Mouse (Mus musculus) intestine, postnatal 0 days (tissue): ENCODE measurements around the gene Defb45. TPM values are rescaled to one million over a fixed set of nuclear protein-coding genes. Genes with fewer than 3 reads are reported as not detected.

Experiments used
- ATAC-seq: fragments of 200-750 bp; cut with Nextera tagmentation; 2 replicates; pipeline ENCODE4 v1.8.0; 2017; ENCODE audit warnings: mild to moderate bottlenecking, moderate TSS enrichment, moderate library complexity
- H3K27ac ChIP-seq: fragments of 300-500 bp; sonication (generic); 2 replicates; pipeline ENCODE4 v1.5.1; 2014; ENCODE audit warnings: mild to moderate bottlenecking, low read depth, low read length, moderate library complexity
- H3K27me3 ChIP-seq: fragments of 300-500 bp; sonication (generic); replicated peaks from 2 replicates; pipeline ENCODE4 v1.6.1; 2014; ENCODE audit warnings: low read length, mixed read lengths; ENCODE audit not compliant: control insufficient read depth, insufficient read depth
- H3K36me3 ChIP-seq: fragments of 300-500 bp; sonication (generic); 2 replicates; pipeline ENCODE4 v1.6.1; 2014; ENCODE audit warnings: mild to moderate bottlenecking, moderate library complexity; ENCODE audit not compliant: control insufficient read depth, insufficient read depth
- H3K4me1 ChIP-seq: fragments of 300-500 bp; sonication (generic); replicated peaks from 2 replicates; pipeline ENCODE4 v1.6.1; 2014; ENCODE audit warnings: antibody characterized with exemption, low read length, mixed read lengths; ENCODE audit not compliant: control insufficient read depth, insufficient read depth
- H3K4me2 ChIP-seq: fragments of 300-500 bp; sonication (generic); replicated peaks from 2 replicates; pipeline ENCODE4 v1.6.1; 2014; ENCODE audit warnings: low read depth, mild to moderate bottlenecking, moderate library complexity
- H3K4me3 ChIP-seq: fragments of 300-500 bp; sonication (generic); 2 replicates; pipeline ENCODE4 v1.5.1; 2014; ENCODE audit warnings: low read depth, low read length
- H3K9ac ChIP-seq: fragments of 300-500 bp; sonication (generic); 2 replicates; pipeline ENCODE4 v1.6.1; 2014; ENCODE audit warnings: mild to moderate bottlenecking, low read depth, low read length
- H3K9me3 ChIP-seq: fragments of 300-500 bp; sonication (generic); 2 replicates; pipeline ENCODE4 v1.6.1; 2016; ENCODE audit warnings: mixed run types; ENCODE audit not compliant: control insufficient read depth
- CTCF ChIP-seq: sonication (generic); IDR thresholded peaks from 2 replicates; pipeline ENCODE4 v1.5.1; 2016; ENCODE audit warnings: low read depth, mild to moderate bottlenecking, control low read depth, antibody characterized with exemption, moderate library complexity
- WGBS: fragments of 180-500 bp; shearing (Covaris S2); extraction: QIAGEN DNeasy Blood & Tissue Kit; methylation state at CpG from one replicate; pipeline ENCODE4 v1.1.7; 2014; 5-methylcytosine and 5-hydroxymethylcytosine counted together
- polyA plus RNA-seq: library from polyadenylated mRNA; unstranded; fragments of >200 nt; fragmentation: Nextera tagmentation; extraction: Ambion mirVana; gene quantifications from 2 replicates; pipeline ENCODE4 v1.2.1, GENCODE M21; 2015

Gene Defb45
- polyA plus RNA-seq, 1 experiment from 2014 or later: not detected

DNA sequence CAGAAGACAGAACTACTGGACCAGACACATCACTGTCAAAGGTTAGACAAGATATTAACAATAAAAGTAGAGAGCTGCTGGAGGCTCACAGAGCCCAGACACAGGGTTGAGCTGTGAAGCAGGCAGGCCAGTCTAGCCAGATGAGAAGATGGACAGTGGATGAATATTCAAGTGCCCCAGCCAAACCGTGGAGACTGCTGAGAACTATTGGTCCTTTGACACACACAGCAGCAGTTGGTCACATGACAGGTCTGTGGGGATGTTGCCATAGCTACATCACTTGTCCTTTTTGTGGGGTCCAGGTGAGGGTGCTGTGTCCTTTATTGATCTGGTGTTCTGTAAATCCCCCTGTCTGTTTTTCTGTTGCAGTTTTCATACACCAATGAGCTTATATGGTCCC lies 26.1 kb upstream of the Defb45 start:
- no peak overlapping the region for H3K4me2 ChIP-seq
- no peak overlapping the region for H3K9ac ChIP-seq
- H3K27ac ChIP-seq: no peak overlapping the region
- H3K4me1 ChIP-seq: no peaks in the 10 kb centered on the region
- no peaks in the 10 kb centered on the region for H3K36me3 ChIP-seq
- TF ChIP-seq CTCF: no peak
- peaks cover 24% of the 10 kb centered on the region for H3K27me3 ChIP-seq
- no peak for ATAC-seq
- 19% methylated on average over 1 of the region's 1 CpGs for WGBS
- H3K9me3 ChIP-seq: no peaks in the 10 kb centered on the region
- H3K4me3 ChIP-seq: no peak overlapping the region

DNA sequence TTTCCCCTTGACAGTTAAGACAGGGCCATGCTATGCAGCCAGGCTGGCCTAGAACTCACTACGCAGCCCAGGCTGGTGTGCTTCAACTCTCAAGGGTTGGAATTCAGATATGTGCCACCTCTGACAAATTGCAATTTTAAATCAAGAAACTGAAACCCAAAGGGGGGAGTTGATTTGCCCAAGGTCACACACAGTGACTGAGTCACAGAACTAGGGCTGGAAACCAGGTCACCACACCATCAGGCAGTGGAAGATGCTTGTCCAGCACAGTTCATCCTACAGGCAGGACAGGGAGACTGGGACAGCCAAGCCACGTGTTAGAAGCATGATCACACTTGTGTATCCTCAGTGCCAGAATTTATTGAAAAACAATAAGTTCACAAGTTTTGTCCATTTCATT lies 25.4 kb upstream of the Defb45 start:
- 82% methylated on average over 2 of the region's 2 CpGs for WGBS

GRCm38 (mm10) chr2:152622953-152623352 lies 23.8 kb upstream of the Defb45 start, which contains the start of gene Defb25:
Defb25 (minus strand) TSS chr2:152623053.
- H3K9ac ChIP-seq: no peak within 1 kb of the TSS

More for the DNA sequence above, 25.4 kb upstream of the Defb45 start:
- H3K27ac ChIP-seq: no peak overlapping the region
- H3K4me2 ChIP-seq: no peak overlapping the region
- H3K9ac ChIP-seq: no peak overlapping the region
- no peak overlapping the region for H3K4me3 ChIP-seq
- TF ChIP-seq CTCF: no peak
- H3K4me1 ChIP-seq: no peaks in the 10 kb centered on the region
- no peak for ATAC-seq
- H3K9me3 ChIP-seq: no peaks in the 10 kb centered on the region
- no peaks in the 10 kb centered on the region for H3K36me3 ChIP-seq
- H3K27me3 ChIP-seq: peaks cover 24% of the 10 kb centered on the region

GRCm38 (mm10) chr2:152622151-152622550 lies 23.0 kb upstream of the Defb45 start:
- Histone ChIP-seq H3K4me2 (no peak overlapping the region), H3K4me1 (no peaks in the 10 kb centered on the region), H3K36me3 (no peaks in the 10 kb centered on the region), H3K27ac (no peak overlapping the region), H3K9me3 (no peaks in the 10 kb centered on the region), H3K27me3 (peaks cover 15% of the 10 kb centered on the region; the same call in 1 of the 2 replicates), H3K9ac (no peak overlapping the region), H3K4me3 (no peak overlapping the region)
- ATAC-seq: no peak
- WGBS: 84% methylated on average over 13 of the region's 13 CpGs
- TF ChIP-seq CTCF: no peak

More at GRCm38 (mm10) chr2:152622953-152623352, 23.8 kb upstream of the Defb45 start, which contains the start of gene Defb25:
- H3K4me2 ChIP-seq: no peak within 1 kb of the TSS
- no peak within 1 kb of the TSS for H3K4me3 ChIP-seq
- H3K27ac ChIP-seq: no peak within 1 kb of the TSS
- H3K27me3 ChIP-seq: peaks cover 22% of the 10 kb centered on the region
- H3K9me3 ChIP-seq: no peaks in the 10 kb centered on the region
- TF ChIP-seq CTCF: no peak
- no peak for ATAC-seq
- WGBS: 79% methylated on average over 7 of the region's 7 CpGs
- no peaks in the 10 kb centered on the region for H3K4me1 ChIP-seq
- H3K36me3 ChIP-seq: no peaks in the 10 kb centered on the region

DNA sequence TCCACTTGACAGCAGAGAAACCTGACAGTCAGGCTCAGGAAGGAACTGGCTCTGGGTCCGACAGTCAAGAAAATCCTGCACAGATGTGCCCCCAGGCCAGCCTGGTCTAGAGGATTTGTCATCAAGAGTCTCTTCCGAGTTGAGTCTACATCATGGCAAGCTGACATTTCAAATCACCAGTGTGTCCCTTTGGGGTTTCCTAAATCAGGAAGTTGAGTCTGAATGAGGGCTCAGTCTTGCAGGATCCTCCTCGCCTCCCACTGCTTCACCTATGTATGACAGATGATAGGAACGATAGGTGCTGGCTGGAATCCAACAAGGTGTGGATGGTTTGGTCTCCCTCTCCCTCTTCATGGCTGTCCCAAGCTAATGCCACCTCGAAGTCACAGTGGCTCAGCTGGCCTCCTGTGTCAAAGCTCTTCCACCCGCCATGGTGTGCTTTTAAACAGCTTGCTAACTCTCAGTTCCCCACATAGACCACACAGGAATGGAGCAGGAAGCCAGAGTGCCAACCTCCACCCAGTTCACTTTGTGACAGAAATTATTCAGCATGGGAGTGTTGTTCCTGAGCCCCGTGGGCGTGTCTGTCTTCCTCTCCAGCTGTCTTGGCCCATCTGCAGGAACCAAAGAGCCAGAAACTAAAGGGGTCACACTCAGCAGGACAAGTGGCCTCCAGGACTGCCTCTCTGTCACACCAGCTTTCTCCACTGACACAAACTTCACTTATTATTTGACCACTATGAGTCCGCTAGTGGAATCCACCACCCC lies 21.4 kb upstream of the Defb45 start:
- Histone ChIP-seq H3K36me3 (no peaks in the 10 kb centered on the region), H3K9ac (no peak overlapping the region), H3K4me3 (no peak overlapping the region), H3K4me1 (no peaks in the 10 kb centered on the region), H3K4me2 (no peak overlapping the region), H3K27me3 (0 out of 2 replicates have a peak, but pooled peaks cover under 1% of the 10 kb centered on the region), H3K9me3 (no peaks in the 10 kb centered on the region), H3K27ac (no peak overlapping the region)
- TF ChIP-seq CTCF: no peak
- 66% methylated on average over 9 of the region's 9 CpGs for WGBS
- ATAC-seq: no peak

GRCm38 (mm10) chr2:152617374-152617773 lies 18.2 kb upstream of the Defb45 start:
- Histone ChIP-seq H3K9me3 (no peaks in the 10 kb centered on the region), H3K9ac (no peak overlapping the region), H3K4me2 (no peak overlapping the region), H3K27ac (no peak overlapping the region), H3K36me3 (no peaks in the 10 kb centered on the region), H3K27me3 (no peaks in the 10 kb centered on the region), H3K4me1 (no peaks in the 10 kb centered on the region), H3K4me3 (no peak overlapping the region)
- no peak for ATAC-seq
- WGBS: 61% methylated on average over 5 of the region's 5 CpGs
- peak; percentile 59 for TF ChIP-seq CTCF
